Mouse (Mus musculus) hindbrain, embryonic 12.5 days (tissue): ENCODE results near the gene Zfp113. TPM values are rescaled to one million over a fixed set of nuclear protein-coding genes. Genes with fewer than 3 reads are reported as not detected.
A peak's percentile ranks its signal among the peaks of the same experiment; 100 is the strongest.

Experiments used
- microRNA counts: library from miRNA; unstranded; fragments of <30 nt; microRNA quantifications from one replicate; lab custom pipeline; 2017
- microRNA-seq: library from miRNA; unstranded; fragments of <30 nt; microRNA quantifications from one replicate; pipeline ENCODE4, GENCODE M21; 2017
- polyA plus RNA-seq: library from polyadenylated mRNA; unstranded; fragments of >200 nt; fragmentation: Nextera tagmentation; extraction: Ambion mirVana; gene quantifications from 2 replicates; pipeline ENCODE4 v1.2.1, GENCODE M21; 2016

Zfp113 gene
- polyA plus RNA-seq, 1 experiment from 2014 or later, result 35.9 TPM

MicroRNAs within 50 kb of the gene (microRNA counts, 519-probe panel; counts per million panel counts)
- microRNA mmu-miR-106b (lab: Ali Mortazavi, UCI) (4,818 counts per million, percentile 89 among the panel's probes with 10 or more counts), microRNA mmu-miR-25 (lab: Ali Mortazavi, UCI) (6,624 counts per million, percentile 99 among the panel's probes with 10 or more counts), microRNA mmu-miR-93 (lab: Ali Mortazavi, UCI) (5,104 counts per million, percentile 92 among the panel's probes with 10 or more counts)

Small RNAs within 50 kb of the gene (microRNA-seq; reads per million reads assigned to microRNA genes)
- 11,549 reads per million, percentile 96 among the genes with 10 or more reads in this experiment for gene Mir106b
- gene Mir25, result 796 reads per million, percentile 72 among the genes with 10 or more reads in this experiment
- gene Mir93, result 19,582 reads per million, percentile 97 among the genes with 10 or more reads in this experiment

Other genes with a start within 250 kb of the Zfp113 start
- not detected in 2 replicates for gene Cyp3a13, start 234.1 kb downstream of the Zfp113 start, polyA plus RNA-seq
- 0.17 and 0.74 TPM in 2 replicates for gene Gjc3, start 192.6 kb downstream of the Zfp113 start, polyA plus RNA-seq
- not detected in 2 replicates for gene Azgp1, start 174.2 kb downstream of the Zfp113 start, polyA plus RNA-seq
- not detected in 2 replicates for gene Smok3a, start 134.5 kb downstream of the Zfp113 start, polyA plus RNA-seq
- not detected in 2 replicates for gene Smok3b, start 134.3 kb downstream of the Zfp113 start, polyA plus RNA-seq
- not detected in 2 replicates for gene Smok3c, start 102.5 kb downstream of the Zfp113 start, polyA plus RNA-seq
- gene Zkscan1, start 70.7 kb downstream of the Zfp113 start, polyA plus RNA-seq, result 37.3 and 41.7 TPM in 2 replicates
- 93.8 and 95.8 TPM in 2 replicates for gene Zscan21, start 38.8 kb downstream of the Zfp113 start, polyA plus RNA-seq
- gene Cops6, start 5.3 kb upstream of the Zfp113 start, polyA plus RNA-seq, result 270 and 286 TPM in 2 replicates
- gene Ap4m1, start 16.3 kb upstream of the Zfp113 start, polyA plus RNA-seq, result 25.7 and 28.6 TPM in 2 replicates
- gene Mcm7, start 16.7 kb upstream of the Zfp113 start, polyA plus RNA-seq, result 179 and 180 TPM in 2 replicates
- 102 and 109 TPM in 2 replicates for gene Taf6, start 31.7 kb upstream of the Zfp113 start, polyA plus RNA-seq
- 45.8 and 46.3 TPM in 2 replicates for gene Cnpy4, start 31.7 kb upstream of the Zfp113 start, polyA plus RNA-seq
- 10.9 and 12.8 TPM in 2 replicates for gene Mblac1, start 38.6 kb upstream of the Zfp113 start, polyA plus RNA-seq
- gene Nxpe5, start 70.2 kb upstream of the Zfp113 start, polyA plus RNA-seq, result not detected in 2 replicates
- gene Lamtor4, start 99.7 kb upstream of the Zfp113 start, polyA plus RNA-seq, result 54.0 and 60.7 TPM in 2 replicates
- gene BC037034, start 108.3 kb upstream of the Zfp113 start, polyA plus RNA-seq, result 18.9 and 20.4 TPM in 2 replicates
- gene Gal3st4, start 117.1 kb upstream of the Zfp113 start, polyA plus RNA-seq, result 3.6 and 4.4 TPM in 2 replicates
- gene Gm43720, start 124.2 kb upstream of the Zfp113 start, polyA plus RNA-seq, result 0.12 and 0.23 TPM in 2 replicates
- gene Gpc2, start 124.3 kb upstream of the Zfp113 start, polyA plus RNA-seq, result 164 and 168 TPM in 2 replicates
- 4.6 and 6.9 TPM in 2 replicates for gene Stag3, start 124.5 kb upstream of the Zfp113 start, polyA plus RNA-seq
- gene Pvrig, start 186.2 kb upstream of the Zfp113 start, polyA plus RNA-seq, result not detected in 2 replicates